Mouse (Mus musculus) gastrocnemius, postnatal 14 days (tissue): ENCODE measurements around the gene Dab2. TPM values are rescaled to one million over a fixed set of nuclear protein-coding genes. Genes with fewer than 3 reads are reported as not detected.
A peak's percentile ranks its signal among the peaks of the same experiment; 100 is the strongest.

ENCODE experiments used
- DNase-seq: peaks from one replicate; pipeline ENCODE4 v3.0.0; 2021; ENCODE audit warnings: mixed read lengths
- intact Hi-C: fragments of 180-260 bp; cut with DNase I; formaldehyde crosslinking; loops from one replicate; pipeline ENCODE4 v1.15.1; 2025; ENCODE audit warnings: low total_unique reads
- long read RNA-seq, 2 experiments: library from polyadenylated mRNA; stranded (forward); transcript quantifications; one replicate each; pipeline ENCODE4 v2.0.0; 2021
- total RNA-seq, 2 experiments: library from RNA; stranded (reverse); gene quantifications; 2 replicates each; pipeline ENCODE4 v1.2.3; 2021

The Dab2 gene
- 10 to 100 TPM; 19.5 to 31.1 TPM for total RNA-seq
- long read RNA-seq, experiment 1, full-length matches to known transcripts, result 6 of 10 reads
- long read RNA-seq, experiment 1, partial matches to known transcripts, result 2 of 10 reads
- long read RNA-seq, experiment 1, other reads (novel, unspliced or antisense), result 2 of 10 reads
- long read RNA-seq, experiment 2, full-length matches to known transcripts, result 5 of 8 reads
- long read RNA-seq, experiment 2, partial matches to known transcripts, result 0 of 8 reads
- long read RNA-seq, experiment 2, other reads (novel, unspliced or antisense), result 3 of 8 reads

GRCm38 (mm10) chr15:6299554-6299953 is at the start of gene Dab2:
TSS of gene Dab2 (plus strand) at chr15:6299788.
- intact Hi-C loops, result no loop called here
- DNase-seq, result no peak

GRCm38 (mm10) chr15:6253471-6253870 is 46.1 kb upstream of the Dab2 start:
- intact Hi-C loops, result no loop called here
- no peak for DNase-seq

DNA sequence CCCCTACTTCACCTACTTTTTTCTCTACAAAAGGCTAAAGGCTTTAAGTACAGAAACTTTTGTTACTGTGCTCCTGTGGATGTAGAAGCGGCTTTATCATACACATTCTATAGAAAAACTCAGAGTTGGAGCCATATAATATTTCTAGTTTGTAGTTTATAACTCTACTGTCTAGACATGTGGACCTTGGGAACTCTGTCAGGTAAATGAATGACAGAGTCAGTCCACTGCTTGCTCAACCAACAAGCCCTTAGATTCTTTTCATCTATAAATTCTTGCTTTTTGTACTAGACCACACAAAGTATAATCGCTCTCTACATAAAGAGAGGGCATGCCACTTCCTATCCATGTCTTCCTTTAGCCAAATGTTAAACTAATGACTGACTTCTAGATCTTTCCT is 45.2 kb upstream of the Dab2 start:
- intact Hi-C loops, result no loop called here
- DNase-seq, result no peak

DNA sequence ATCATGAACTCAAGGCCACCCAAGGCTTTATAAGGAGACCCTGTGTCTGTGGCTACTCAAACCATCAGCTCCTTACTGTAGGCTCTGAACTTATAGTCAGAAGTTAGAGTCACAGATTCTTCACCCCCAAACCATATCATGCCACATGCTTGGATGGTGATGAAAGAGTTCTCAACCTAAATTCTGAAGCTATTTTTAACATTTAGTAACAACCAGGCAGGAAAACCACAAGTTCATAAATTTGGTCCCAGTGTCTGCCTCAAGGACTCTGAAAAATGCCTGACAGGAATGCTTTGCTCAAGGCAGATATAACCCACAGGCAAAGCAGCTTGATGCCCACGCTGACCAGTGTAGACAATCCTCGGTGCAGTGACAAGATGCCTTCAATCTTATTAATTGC is 42.5 kb upstream of the Dab2 start:
- no peak for DNase-seq
- intact Hi-C loops, result no loop called here

- DNase-seq, result no peak
- intact Hi-C loops, result no loop called here
Measured at GRCm38 (mm10) chr15:6259957-6260740, 39.4 kb upstream of the Dab2 start.

- intact Hi-C loops, result no loop called here
- DNase-seq, result no peak
Measured at GRCm38 (mm10) chr15:6260741-6261430, 38.7 kb upstream of the Dab2 start.

GRCm38 (mm10) chr15:6267147-6267758 is 32.3 kb upstream of the Dab2 start:
- intact Hi-C loops, result no loop called here
- DNase-seq, result no peak

DNA sequence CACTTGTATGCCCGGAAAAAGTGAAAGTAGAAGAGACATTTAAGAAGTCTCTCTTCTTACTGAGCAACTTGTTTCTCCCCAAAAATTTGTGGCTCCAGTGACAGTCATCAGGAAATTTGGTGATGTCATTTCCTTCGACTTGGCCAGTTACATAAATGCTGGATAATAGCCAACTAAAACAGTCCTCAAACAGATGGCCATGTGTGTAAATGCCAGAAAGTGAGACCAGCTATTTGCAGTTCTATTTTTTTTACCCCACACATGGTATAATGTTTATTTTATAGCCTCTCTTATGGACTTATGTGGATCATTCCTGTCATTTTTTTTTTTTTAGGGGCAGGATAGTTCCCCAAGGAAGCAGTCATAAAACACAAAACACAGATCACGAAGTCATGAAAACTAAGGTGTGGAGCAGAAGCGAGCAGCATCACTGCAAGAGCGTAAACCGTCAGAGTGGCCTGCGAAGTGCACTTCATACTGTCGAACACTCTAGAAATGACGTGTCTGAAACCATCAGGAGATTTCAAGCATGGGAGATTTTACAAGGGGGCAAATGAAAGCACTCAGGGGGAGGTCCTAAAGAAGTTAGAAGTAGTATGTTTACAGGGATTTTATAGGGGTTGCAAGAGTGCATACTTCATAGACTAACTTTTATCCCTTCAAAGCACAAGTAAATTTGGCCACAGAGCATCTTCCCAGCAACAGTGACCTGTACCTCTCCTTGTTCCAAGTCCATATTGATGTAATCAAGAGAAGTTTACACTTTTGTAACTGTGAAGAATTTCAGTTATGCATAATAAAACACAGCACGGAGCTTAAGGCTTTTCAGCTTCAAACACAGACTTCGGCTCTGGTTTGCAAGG is 20.8 kb upstream of the Dab2 start:
- DNase-seq, result no peak

GRCm38 (mm10) chr15:6280021-6280451 is 19.6 kb upstream of the Dab2 start:
- intact Hi-C loops, result no loop called here
- DNase-seq, result no peak

More for the DNA sequence above, 20.8 kb upstream of the Dab2 start:
- intact Hi-C loops, result no loop called here

DNA sequence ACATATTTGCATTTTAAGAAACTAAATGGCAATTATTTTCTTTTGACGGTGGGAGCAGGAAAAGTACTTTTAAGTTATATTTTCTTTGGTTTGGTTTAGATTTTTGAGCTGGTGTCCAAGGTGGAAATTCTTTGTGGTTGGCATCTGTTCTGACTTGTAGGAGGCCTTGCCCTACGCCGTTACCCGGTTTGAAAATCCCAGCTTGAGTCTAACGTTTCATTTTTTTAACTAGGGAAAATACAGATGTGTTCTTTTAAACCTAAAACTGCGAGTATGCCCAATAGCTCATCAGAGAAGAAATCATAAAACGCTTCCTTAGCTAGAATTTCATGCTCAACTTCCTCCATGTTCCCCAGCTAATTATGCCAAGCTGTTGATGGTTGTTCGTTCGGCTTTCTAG is 16.3 kb upstream of the Dab2 start:
- DNase-seq, result no peak
- intact Hi-C loops, result no loop called here

- DNase-seq, result no peak
- intact Hi-C loops, result no loop called here
Measured at GRCm38 (mm10) chr15:6296071-6296470, 3.5 kb upstream of the Dab2 start.

- peak; percentile 10 for DNase-seq
- intact Hi-C loops, result no loop called here
Measured at GRCm38 (mm10) chr15:6298726-6299125, 862 bp upstream of the Dab2 start.

- intact Hi-C loops, result no loop called here
- no peak for DNase-seq
Measured at GRCm38 (mm10) chr15:6302219-6302618, 2.6 kb downstream of the Dab2 start.

GRCm38 (mm10) chr15:6303822-6304221 is 4.2 kb downstream of the Dab2 start:
- intact Hi-C loops, result no loop called here
- no peak for DNase-seq

DNA sequence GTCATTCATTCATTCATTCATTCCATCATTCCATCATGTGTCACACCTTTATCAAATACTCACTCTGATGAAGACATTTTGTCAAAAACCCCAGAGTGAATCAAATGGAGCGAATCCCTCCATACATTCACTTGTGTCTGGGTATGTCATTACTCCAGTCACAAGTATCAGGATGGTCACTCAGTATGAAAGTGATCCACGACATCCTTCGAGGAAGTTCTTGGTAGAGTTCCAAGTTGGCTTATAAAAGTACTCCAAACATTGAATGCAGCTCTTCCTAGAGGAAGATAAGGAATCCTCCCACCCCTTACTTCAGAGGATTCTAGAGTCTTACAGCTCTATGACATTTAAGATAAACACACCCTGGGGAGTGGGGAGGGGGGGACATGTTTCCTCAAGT is 10.0 kb downstream of the Dab2 start:
- intact Hi-C loops, result no loop called here
- no peak for DNase-seq

- intact Hi-C loops, result no loop called here
- no peak for DNase-seq
Measured at GRCm38 (mm10) chr15:6310417-6310816, 10.8 kb downstream of the Dab2 start.

DNA sequence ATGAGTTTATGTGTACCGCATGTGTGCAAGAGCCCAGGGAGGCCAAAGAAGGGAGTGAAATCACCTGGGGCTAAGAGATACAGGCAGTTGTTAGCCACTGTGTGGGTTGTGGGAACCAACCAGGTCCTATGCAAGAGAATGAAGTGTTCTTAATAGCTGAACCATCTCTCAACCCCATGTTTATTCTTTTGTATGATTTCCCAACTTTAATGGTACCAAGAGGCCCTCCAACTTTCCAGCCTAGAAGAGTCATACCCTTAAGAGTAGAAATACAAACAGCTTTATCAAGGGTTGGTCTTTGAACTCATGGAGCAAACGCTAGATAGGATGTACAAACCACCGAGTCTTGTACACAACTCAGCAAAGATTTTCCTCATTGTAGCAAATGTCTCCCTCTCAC is 12.8 kb downstream of the Dab2 start:
- intact Hi-C loops, result no loop called here
- DNase-seq, result no peak

- intact Hi-C loops, result no loop called here
- no peak for DNase-seq
Measured at GRCm38 (mm10) chr15:6319352-6319751, 19.8 kb downstream of the Dab2 start.

GRCm38 (mm10) chr15:6320501-6320900 is 20.9 kb downstream of the Dab2 start:
- intact Hi-C loops, result no loop called here

More at GRCm38 (mm10) chr15:6320501-6320900, 20.9 kb downstream of the Dab2 start:
- no peak for DNase-seq
